Mouse (Mus musculus) heart, postnatal 4 days (tissue): ENCODE measurements around the gene Prss16. TPM values are rescaled to one million over a fixed set of nuclear protein-coding genes. Genes with fewer than 3 reads are reported as not detected.

ENCODE experiments used
- DNase-seq: peaks from one replicate; pipeline ENCODE4 v3.0.0; 2021
- total RNA-seq, 2 experiments: library from RNA; stranded (reverse); gene quantifications; 2 replicates each; pipeline ENCODE4 v1.2.3; 2021

Prss16 gene
- not detected for total RNA-seq

- DNase-seq: no peak
Measured at GRCm38 (mm10) chr13:22009642-22010041, at the start of gene Prss16. TSS of gene Prss16 (minus strand) at chr13:22009742.

- DNase-seq: no peak
Measured at GRCm38 (mm10) chr13:22053754-22054153, 44.2 kb upstream of the Prss16 start.

GRCm38 (mm10) chr13:22051523-22051859 is 41.9 kb upstream of the Prss16 start:
- DNase-seq: no peak

- DNase-seq: peak; percentile 92
Measured at GRCm38 (mm10) chr13:22050591-22051522, 41.3 kb upstream of the Prss16 start.

- no peak for DNase-seq
Measured at GRCm38 (mm10) chr13:22049737-22050440, 40.3 kb upstream of the Prss16 start.

- no peak for DNase-seq
Measured at GRCm38 (mm10) chr13:22049041-22049440, 39.5 kb upstream of the Prss16 start.

GRCm38 (mm10) chr13:22045311-22045710 is 35.8 kb upstream of the Prss16 start:
- no peak for DNase-seq

GRCm38 (mm10) chr13:22044432-22045155 is 35.1 kb upstream of the Prss16 start:
- no peak for DNase-seq

GRCm38 (mm10) chr13:22043503-22044431 is 34.2 kb upstream of the Prss16 start:
- DNase-seq: no peak

GRCm38 (mm10) chr13:22042568-22043502 is 33.3 kb upstream of the Prss16 start, which contains the start of the genes Hist1h2ag and Hist1h2bj:
TSS of gene Hist1h2ag (minus strand) at chr13:22042944.
TSS of gene Hist1h2bj (plus strand) at chr13:22043214.
- peak; percentile 87 for DNase-seq

GRCm38 (mm10) chr13:22041651-22042567 is 32.4 kb upstream of the Prss16 start:
- no peak for DNase-seq

GRCm38 (mm10) chr13:22041142-22041536 is 31.6 kb upstream of the Prss16 start, which contains the start of gene Hist1h4i:
TSS of gene Hist1h4i (minus strand) at chr13:22041362.
- DNase-seq: peak; percentile 96

- DNase-seq: no peak
Measured at GRCm38 (mm10) chr13:22040464-22041141, 31.1 kb upstream of the Prss16 start.

GRCm38 (mm10) chr13:22039951-22040463 is 30.5 kb upstream of the Prss16 start:
- DNase-seq: no peak

GRCm38 (mm10) chr13:22039364-22039763 is 29.8 kb upstream of the Prss16 start:
- DNase-seq: no peak

GRCm38 (mm10) chr13:22037415-22037814 is 27.9 kb upstream of the Prss16 start:
- DNase-seq: no peak

- DNase-seq: no peak
Measured at GRCm38 (mm10) chr13:22036986-22037385, 27.4 kb upstream of the Prss16 start.
